Mouse (Mus musculus): ENCODE results near the gene Gstt4.
"Not testable (repeated sequence)": the region's sequence is repeated elsewhere in the genome, so short reads cannot be mapped to it uniquely, and the experiment has no call there.

The Gstt4 gene

GRCm38 (mm10) chr10:75822443-75822842, at the start of gene Gstt4:
Gene Gstt4 (minus strand): TSS chr10:75822543.
- DNase-seq (ENCODE audit: low read depth, low spot score) = no peak

DNA sequence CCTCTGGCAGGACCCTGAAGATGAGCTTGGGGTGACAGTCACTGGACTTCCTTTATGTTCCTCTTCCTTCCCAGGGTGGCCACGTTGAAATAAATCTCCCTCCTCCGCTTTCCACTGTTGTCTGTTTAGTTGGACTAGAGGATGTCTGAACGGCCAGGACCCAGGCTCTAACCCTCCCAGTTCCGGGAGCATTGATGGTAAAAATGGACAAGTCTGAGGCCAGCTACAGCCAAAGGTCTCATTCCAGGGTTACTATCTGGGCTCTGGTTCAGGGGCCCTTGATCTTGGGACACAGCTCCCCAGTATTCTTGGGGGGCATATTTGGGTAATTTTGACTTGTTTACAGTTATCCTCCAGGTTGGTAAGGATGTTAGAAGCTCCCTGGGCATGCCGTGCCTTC, 39.2 kb upstream of the Gstt4 start:
- DNase-seq (ENCODE audit: low read depth, low spot score) = no peak

DNA sequence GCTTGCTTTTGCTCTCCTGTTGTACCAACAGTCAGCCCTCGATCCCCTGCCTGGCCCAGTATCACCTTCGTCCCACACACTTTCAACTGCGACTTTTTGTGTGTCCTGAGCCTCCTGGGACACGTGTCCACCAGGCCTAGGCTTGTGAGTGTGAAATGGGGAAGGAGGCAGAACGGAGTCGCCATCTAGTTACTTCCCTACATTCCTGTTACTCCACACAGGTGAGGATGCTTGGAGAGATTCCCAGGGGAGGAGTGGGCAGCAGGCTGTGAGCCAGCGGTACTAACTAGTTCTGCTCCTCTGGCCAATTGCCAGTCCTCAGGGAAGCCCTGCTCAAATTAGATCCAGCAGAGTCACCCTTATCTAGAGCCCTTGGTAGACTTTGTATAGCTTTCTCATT, 38.4 kb upstream of the Gstt4 start:
- no peak for DNase-seq (ENCODE audit: low read depth, low spot score)

GRCm38 (mm10) chr10:75859786-75860470, 37.6 kb upstream of the Gstt4 start, which contains the start of gene Mif:
Gene Mif (minus strand): TSS chr10:75860240.
- peak; percentile 87 for DNase-seq (ENCODE audit: low read depth, low spot score)

- DNase-seq (ENCODE audit: low read depth, low spot score) = no peak
Observed at GRCm38 (mm10) chr10:75859107-75859746, 36.9 kb upstream of the Gstt4 start.

- no peak for DNase-seq (ENCODE audit: low read depth, low spot score)
Observed at GRCm38 (mm10) chr10:75857598-75857997, 35.3 kb upstream of the Gstt4 start.

- no peak for DNase-seq (ENCODE audit: low read depth, low spot score)
Observed at GRCm38 (mm10) chr10:75856976-75857375, 34.6 kb upstream of the Gstt4 start.

DNA sequence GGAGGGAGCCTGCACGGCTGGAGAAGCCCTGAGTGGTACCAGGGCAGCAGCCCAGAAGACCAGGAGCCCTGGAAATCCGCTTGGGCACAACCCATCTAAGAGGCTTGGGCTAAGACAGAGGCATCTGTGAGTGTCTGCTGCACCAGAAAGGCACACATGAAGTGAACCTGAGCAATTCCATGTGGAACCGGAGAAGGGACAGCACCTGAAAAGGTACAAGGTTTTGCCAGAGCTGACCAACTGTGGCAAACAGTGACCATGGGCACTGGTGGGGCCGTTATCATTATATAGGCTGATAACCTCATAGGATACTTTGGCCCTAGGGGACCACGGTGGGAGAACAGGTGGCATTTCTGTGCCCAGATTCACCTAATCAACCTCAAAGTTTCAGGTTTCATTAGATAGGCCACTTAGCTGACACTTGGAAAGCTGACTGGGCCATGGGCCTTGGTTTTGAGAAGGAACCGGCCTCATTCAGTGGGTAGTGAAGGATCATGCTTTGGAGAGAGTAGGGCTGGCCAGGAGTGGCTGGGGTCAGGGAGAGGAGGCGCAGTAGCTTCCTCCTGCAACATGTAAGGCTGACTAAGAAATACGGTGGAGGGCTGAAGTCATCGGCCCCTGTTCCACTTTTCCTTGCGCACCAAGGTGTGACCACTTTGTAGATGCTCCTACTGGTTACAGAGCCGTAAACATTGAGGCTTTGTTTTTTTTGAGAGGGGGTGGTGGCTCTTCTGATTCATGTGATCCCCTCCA, 34.0 kb upstream of the Gstt4 start:
- DNase-seq (ENCODE audit: low read depth, low spot score) = no peak

GRCm38 (mm10) chr10:75855416-75855981, 33.2 kb upstream of the Gstt4 start:
- no peak for DNase-seq (ENCODE audit: low read depth, low spot score)

GRCm38 (mm10) chr10:75854791-75855190, 32.4 kb upstream of the Gstt4 start:
- DNase-seq (ENCODE audit: low read depth, low spot score) = no peak

DNA sequence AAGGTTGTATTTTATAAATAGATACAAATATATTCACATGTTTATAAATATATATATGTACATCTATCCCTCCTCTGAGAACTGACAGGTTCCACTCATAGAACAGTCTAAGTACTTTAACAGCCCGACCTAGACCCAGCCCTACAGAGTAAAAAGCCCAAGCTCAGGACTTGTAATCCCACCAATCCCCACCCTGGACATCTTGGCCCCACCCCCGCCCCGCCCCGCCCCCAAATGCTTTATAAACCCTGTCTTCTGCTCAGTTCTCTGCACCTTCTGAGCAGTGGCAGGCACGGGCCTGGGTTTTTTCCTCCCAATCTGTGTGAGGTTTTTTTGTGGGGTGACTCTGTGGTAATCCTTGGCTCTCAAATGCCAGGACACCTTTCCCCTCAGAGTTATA, 31.8 kb upstream of the Gstt4 start:
- no peak for DNase-seq (ENCODE audit: low read depth, low spot score)

- peak; percentile 66 for DNase-seq (ENCODE audit: low read depth, low spot score)
Observed at GRCm38 (mm10) chr10:75853452-75853851, 31.1 kb upstream of the Gstt4 start.

- no peak for DNase-seq (ENCODE audit: low read depth, low spot score)
Observed at GRCm38 (mm10) chr10:75852539-75853125, 30.3 kb upstream of the Gstt4 start.

DNA sequence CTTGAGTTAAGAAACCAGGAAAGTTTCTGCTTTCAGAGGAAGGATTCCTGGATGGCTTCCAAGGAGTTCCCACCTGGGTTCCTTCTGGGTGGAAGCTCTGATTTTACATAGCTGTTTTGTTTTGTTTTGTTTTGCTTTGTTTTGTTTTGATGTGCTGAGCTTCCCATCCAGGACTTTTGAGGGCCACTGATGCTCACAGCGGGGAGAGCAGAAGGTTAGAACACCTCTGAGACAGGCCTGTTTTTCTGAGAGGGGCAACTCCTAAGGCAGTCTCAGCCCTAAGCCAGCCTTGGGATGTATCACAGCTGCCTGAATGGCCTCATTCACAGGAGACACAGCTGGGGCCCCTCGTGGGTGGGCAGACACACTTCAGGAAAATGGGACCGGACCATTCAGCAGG, 29.3 kb upstream of the Gstt4 start:
- DNase-seq (ENCODE audit: low read depth, low spot score) = no peak

DNA sequence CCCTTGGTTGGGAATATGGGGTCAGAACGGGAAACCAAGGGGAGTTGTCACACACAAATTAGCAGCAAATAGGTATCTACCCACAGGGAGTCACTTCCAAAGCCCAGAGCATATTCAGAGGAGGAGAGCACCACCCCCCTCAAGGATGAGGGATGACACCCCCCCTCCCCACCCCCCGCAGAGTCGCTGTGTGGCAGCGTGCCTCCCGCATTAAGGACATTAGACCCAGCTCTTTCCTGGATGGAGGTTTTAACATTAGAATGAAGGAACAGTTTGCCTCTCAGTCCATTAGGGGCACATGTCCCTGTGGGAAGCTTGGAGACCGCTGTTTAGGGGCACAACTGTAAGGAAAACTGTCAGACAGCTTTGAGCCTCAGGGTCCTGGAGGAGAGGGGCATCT, 28.7 kb upstream of the Gstt4 start:
- no peak for DNase-seq (ENCODE audit: low read depth, low spot score)

GRCm38 (mm10) chr10:75848382-75848781, 26.0 kb upstream of the Gstt4 start:
- no peak for DNase-seq (ENCODE audit: low read depth, low spot score)

DNA sequence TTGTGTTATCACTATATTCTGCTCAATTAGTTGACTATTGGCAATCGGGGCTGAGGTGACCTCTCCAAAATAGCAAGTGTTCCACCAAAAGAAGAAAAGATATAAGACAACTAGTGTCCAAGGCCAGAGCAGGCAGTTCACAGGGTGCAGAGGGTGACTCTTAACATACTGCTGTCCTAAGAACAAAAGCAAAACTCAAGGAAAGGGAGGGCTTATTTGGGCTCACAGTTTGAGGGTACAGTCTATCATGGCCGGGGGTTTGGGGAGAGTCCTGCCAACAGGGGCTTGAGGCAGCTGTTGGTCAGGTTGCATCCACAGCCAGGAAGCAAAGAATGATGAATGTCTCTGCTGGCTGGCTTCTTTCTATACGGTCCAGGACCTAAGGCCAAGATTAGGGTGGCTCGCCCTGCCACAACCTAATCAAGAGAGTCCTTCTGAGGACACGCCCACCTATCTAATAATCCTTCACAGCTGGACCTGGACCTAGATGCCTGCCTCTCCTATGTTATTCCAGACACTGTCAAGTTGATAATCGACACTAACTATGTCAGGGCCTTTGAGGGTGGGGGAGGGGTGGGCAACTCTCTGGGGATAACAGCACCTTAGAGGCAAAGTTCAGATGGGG, 23.1 kb upstream of the Gstt4 start:
- DNase-seq (ENCODE audit: low read depth, low spot score) = no peak

DNA sequence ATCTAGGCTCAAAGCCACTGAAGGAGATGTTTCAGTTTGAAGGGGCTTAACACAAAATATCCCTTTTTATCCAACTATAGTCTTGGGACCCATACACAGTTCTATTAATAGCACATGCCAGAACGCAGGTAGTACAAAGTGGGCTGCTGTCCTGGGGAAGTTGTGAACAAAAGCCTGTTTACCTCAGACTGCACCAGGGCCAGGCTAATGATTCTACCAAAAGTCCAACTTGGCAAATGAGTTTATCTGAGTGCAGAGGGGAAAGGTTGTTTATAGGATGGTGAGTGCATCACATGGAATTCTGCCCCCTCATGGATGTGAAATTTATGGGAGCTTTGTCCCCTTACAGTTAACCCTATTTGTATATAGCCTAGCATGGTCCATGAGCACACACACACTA, 22.5 kb upstream of the Gstt4 start:
- DNase-seq (ENCODE audit: low read depth, low spot score) = no peak

- DNase-seq (ENCODE audit: low read depth, low spot score) = not testable (repeated sequence)
Observed at GRCm38 (mm10) chr10:75843898-75844297, 21.6 kb upstream of the Gstt4 start.

GRCm38 (mm10) chr10:75839092-75839491, 16.7 kb upstream of the Gstt4 start:
- DNase-seq (ENCODE audit: low read depth, low spot score) = no peak

GRCm38 (mm10) chr10:75837248-75837759, 15.0 kb upstream of the Gstt4 start, which contains the start of gene Gstt2:
Gene Gstt2 (minus strand): TSS chr10:75837424.
- peak; percentile 99 for DNase-seq (ENCODE audit: low read depth, low spot score)

Data from WW6 (cell line).